Mouse (Mus musculus) heart, postnatal 4 days (tissue): ENCODE measurements at regions not wholly inside any gene's neighbourhood (a gene's known extent, or its start where the extent isn't known, plus 50 kb on each side); places are given as distances from the start of the nearest gene placed in this dataset.

Source experiments
- DNase-seq: peaks from one replicate; pipeline ENCODE4 v3.0.0; 2021

DNA sequence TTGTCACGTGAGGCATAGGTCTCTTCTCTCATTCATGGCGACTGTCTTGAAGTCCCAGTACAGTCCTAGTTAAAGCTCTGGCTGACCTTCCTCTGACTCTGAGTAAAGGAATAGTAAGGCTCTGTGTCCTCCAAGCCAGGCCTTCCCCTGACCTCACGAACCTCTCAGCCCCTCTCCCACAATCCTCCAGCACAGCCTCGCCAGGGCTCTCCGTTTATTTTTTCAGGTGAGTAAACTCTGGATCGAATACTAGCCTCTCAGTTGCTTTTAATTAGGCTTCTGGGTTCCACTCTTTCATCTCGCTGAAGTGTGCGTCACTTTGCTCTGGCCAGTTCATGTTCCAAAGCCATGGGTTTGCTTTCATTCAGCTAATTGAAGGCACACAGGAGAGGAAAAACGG is 133.8 kb downstream of the Mylk4 start:
- no peak for DNase-seq

DNA sequence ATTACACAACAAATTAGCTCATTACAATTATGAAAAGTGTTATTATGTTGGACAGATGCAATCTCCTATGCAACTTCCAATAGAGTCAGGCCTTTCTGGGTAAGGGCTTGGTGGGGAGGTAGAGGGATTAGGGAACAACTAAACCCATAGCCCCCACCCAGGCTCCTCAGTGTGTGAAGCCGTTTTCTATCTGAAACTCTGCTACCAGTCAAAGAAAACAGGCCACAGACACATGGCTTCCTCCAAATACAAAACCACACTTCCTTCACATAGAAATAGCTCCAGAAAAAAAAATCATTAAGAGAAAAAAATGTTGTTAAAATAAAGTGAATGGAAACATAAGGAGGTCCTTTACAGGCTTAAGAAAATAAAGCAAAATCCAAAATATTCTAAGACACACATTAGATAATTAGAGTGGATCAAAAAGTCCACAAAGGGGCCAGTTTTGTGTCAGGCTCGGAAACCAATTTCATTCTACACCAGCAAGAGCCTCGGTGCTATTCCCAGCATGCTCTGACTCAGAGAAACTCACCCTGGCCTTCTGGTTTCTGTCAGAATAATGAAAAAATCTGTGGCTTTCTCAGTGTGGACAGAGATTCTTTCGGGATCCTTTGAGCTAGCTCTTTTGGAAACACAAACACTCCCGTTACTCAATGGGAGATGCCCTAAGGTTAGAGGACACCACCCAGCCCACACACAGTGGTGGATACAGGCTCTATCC is 140.6 kb downstream of the Mylk4 start:
- DNase-seq = no peak

DNA sequence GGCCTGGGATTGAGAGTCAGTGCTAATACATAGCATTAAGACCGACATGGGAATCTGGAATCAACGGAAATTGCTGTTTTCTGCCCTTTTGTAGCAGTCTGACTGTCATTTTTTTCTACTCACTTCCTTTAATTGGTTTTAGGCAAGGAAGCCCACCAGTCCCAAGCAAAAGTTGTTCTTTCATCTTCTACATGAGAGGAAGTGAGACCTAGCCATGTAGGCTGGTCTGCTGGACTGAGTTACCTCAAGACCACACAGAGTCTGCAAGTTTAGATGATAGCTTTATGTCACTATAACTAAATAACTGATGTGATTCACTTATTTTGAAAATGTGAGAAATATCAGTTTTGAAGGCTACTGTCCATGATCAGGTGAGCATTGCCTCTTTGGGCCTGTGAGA is 142.8 kb downstream of the Mylk4 start:
- DNase-seq = no peak

DNA sequence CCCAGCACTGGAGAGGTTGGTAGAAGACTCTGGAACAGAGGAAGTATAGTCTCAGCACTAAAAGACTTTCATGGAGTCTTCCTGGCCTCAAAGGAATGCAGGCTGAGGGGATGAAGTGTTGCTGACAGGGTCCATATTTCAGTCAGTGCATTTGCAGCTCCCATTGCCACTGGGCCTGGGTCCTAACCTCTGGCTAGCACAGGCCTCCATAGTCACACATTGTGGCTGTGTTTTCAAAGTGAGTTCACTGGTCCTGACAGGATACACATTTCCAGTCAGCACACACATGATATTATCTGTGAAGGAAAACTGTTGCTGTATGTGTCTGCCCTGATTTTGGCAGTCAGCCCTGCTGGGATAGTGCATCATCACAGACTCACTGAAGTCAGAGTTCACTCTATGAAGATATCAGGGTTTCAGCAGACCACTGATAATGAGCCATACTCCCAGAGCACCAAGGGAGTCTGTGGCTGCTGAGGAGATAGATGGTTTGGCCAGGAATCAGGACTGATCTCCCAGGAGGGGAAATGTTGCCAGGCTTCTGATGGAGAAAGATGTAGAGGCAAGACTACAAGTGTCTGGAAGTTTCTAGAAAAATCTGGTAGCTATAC is 153.5 kb downstream of the Mylk4 start:
- DNase-seq = peak; percentile 32

DNA sequence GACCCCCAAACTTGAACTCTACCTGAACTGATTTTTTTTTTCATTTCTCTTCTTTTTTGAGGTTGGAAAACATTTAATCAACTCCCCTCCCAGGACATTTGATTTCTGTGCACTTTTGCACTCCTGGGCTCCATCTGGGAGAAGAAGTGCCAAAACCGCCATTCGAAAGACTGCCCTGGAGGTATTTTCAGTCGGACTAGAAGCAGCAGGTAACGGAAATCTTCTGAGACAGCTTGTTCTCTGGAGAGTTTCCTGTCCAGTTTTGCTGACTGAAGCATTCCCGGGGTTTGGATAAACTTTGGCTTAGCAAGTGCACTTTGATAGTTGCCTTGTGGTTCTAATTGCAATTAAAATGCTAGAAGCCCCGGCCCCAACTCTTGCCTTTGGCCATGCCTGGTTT is 169.8 kb downstream of the Mylk4 start:
- DNase-seq = no peak

DNA sequence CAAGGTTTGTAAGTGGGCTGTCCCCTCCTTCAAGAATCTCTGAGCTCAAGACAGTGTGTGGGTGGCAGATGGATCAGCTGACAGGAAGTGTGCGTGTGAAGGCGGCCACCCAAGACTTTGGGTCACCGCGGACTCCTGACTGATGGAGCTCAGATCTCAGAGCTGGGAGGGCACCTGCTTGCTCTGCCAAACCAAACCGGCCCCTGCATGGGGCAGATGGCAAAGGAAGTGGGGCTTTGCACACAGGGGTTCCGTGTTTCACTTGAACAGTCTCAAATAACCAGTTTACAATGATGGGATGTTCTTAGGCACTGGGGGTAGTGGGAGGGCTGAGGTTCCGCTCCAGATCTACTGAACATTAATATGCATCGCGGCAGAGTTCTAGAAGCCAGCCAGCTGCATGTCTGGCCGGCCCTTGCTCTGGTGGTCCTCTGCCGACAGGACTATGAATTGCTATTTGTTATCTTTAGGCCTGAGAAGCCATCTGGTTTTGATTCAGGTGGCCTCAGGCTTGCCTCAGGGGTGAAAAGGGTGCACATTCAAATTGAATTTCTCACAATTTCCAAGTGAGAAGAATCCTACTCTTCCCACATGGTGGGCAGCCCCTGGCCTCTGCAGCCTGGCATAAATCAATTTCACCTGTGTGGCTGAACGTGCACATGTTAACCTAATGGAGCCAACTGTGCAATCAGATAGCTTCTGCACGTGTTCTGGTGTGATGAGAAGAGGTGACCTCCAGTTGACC is 172.0 kb downstream of the Mylk4 start:
- peak; percentile 35 for DNase-seq

DNA sequence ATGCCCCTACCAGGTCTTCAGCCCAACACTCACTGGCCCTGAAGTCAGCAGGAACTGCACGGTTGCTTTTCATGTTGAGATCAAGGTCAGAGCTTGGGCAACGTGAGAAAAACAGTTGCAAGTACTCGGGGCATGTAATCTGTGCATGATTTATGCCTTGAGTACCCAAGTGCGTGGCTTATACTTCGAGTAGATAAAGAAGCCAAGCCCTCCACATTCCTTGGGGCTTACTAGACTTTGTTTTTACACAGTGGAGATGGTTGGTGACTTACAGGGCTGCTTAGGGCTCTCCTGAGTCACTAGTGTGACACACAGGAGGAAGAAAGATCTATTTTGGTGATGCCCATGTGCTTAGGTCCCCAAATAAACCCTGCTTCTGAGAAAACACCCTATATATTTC is 172.8 kb downstream of the Mylk4 start:
- no peak for DNase-seq

DNA sequence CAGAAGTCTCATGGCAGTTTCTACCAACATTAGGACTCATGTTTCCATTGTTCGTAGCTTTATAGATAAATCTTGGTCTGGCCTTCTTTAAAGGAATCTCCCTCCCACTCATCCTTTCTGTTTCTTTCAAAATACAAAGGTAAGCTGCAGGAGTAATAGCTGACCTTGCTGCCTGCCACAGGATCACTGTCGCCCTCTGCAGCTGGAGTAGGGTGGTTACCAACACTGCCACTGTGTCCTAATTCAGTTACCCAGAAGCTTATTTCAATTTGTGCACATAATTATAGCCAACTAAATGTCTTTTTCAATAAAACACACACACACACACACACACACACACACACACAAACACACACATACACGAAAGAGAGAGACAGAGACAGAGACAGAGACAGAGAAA is 175.3 kb downstream of the Mylk4 start:
- DNase-seq = no peak

DNA sequence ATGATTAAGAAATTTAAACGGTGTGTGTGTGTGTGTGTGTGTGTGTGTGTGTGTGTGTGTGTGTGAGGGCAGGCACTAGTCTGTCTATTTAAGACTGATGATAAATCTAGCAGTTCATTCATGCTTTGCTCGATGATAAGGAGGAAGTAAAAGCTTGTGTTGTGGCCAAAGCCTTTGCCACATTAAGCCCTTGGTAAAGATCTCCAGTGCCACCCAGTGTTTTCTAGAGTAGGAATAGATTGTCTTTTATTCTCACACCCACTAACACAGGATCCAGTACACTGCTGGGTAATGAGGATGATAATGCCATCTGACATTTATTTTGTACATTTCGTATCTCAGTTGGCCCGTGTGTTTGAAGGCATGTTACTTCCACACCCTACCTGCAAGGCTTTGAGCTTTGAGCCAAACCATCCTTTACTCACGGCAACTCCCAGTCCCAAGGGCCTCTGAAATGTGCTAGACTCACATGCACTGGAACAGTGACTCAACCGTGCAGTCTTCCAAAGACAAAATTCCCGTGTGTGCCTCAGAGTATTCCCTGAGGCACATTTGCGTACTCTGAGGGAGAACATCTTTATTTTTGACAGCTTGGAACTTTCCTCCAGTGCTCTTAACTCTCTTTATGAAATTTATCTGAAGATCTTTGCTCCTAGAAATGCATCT is 179.7 kb downstream of the Mylk4 start:
- no peak for DNase-seq

DNA sequence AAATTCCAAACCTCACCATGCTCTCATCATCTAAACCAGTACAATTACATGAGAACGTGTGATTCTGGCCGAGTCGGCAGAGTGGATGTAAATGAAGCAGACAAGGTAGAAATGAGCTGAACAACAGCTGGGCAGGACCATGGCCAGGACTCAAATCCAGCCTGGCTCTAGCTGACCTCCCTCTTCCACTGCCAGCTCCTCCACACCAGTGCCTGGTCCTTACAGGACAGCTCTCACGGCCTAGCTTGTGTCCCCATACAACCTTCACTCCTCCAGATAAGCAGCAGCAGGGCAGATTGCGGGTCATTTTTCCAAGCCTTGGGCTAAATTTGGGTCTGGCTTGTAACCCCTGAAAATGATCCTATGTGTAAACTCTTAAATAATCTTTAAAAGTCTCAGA is 182.4 kb downstream of the Mylk4 start:
- peak; percentile 14 for DNase-seq

DNA sequence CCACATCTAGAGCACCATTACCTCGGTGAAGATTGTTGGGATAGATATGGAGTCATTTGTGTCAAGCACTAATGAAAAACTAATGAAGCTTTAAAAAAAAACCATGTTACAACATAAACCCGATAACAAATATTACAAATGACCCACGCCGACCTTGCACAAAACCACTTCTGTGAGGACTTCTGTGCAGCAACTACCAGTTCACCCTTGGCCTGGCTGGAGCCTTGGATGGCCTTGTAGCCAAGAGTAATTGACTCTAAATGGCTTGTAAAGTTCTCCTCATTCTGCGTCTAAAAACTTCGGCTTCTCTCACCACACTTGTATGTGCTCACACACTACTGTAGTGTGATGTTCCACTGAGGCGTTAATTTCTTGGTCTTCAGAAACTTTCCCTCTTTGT is 190.1 kb downstream of the Mylk4 start:
- no peak for DNase-seq

DNA sequence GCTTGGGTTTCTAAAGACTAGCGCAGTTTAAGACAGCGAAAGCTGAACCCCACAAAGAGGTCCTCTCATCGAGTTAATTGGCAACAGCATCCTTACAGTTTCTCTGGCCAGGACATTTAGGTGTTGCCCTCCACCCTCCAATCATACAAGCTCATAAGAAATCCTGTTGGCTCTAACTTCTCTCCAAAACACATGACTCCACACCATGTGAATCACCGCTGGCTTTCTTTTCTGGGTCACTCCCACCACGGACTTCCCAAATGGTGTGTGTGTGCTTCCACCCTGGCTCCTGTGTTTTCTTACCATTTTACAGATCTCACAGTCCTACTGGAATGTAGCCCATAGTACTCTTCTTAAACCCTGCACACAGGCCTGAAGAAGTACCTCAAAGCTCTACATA is 190.6 kb downstream of the Mylk4 start:
- DNase-seq = no peak

DNA sequence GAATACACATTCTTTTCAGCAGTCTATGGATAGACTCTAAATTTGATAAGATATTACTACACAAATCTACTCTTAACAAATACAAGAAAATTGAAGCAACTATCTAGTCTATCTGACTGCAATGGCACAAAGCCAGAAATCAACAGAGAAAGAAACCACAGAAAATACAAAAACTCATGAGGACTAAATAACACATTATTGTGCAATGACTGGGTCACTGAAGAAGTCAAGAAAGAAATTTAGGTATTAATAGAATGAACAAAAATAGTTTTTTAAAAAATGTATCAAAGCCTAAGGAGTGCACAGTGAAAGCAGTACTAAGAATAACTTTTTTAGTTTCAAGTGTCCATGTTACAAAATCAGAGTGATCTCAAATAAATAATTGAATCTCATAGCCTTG is 202.2 kb downstream of the Mylk4 start:
- no peak for DNase-seq

DNA sequence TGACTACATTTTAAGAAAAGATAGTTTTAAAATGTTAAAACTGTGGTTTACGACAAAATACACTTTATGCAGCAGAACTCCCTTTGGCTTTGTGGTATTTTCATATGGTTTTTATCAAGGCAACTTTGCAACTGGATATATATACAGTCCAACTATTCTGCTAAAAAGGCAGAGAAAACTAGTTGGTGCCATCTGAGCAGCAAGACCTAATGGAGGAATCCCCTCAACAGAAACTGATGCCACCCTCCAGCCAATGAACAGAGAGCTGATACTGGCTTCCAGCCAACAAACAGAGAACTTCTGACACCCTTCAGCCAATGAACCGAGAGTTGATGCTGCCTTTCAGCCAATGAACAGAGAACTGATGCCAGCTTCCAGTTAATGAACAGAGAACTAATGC is 215.9 kb downstream of the Mylk4 start:
- no peak for DNase-seq

DNA sequence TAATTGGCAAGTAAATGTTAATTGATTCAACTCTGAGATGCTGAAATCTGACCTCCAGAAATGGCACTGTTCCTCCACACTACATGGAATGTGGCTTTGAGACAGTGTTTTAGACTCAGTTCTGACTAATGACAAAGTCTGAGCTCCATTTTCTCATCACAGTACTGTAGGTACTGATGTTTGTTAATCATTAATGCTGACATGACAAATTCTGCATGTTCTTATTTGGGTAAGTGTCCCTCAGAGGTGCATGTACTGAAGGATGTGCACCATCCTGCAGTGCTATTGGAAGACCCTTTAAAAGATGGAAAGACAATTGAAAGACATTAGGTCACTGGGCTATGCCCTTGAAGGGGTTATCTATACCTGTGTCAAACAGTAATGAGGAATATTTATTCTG is 222.1 kb upstream of the Gmds start:
- DNase-seq = no peak

DNA sequence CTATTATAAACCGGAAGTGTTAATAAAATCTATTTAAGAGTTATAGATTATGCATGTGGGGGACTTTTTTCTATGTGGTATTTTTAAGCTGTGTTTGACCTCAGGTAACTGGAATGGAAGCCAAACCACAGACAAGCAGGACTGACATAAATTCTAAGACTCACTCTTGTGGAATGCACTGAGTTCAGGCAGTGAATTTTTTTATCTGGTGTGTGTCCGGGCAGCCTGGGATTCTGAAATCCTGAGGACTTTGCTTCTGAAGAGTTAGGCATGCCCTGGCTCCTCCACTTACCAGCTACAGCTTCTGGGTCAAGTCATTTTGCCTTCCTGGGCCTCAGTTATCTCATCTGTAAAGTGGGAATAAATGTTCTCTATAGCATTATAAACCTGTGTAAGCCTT is 217.9 kb upstream of the Gmds start:
- DNase-seq = no peak

DNA sequence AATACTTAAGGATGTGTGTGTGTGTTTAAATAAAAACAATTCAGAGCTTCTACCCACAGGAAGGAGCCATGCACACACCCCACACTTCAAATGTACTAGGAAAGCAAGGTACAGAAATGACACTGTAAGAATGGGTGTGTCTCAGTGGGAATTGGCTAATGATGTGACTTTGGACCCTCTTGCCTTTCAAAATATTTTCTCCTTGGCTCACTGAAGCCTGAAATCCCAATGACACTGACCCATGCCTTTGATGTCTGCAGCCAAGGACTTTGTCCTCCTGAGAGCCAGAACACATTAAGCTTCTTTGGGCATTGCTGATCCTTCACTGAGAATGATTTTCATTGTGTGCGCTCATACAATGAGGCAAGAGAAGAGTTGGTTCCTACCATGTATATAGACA is 216.5 kb upstream of the Gmds start:
- DNase-seq = no peak

DNA sequence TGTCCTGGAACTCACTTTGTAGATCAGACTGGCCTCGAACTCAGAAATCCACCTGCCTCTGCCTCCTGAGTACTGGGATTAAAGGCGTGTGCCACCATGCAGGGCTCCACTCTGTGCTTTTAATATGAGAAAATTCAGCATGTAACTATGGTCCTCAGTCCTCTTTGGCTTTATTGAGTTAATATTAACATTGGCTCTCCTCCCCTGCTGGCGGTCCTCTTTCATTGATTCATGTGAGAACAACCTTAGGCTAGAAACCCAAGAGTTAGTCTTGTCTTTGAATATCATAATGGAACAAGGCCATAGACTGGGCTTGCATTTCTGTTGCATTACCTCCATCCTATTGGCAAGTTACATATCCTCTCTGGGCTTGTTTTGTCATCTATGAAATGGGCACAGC is 216.1 kb upstream of the Gmds start:
- DNase-seq = no peak

DNA sequence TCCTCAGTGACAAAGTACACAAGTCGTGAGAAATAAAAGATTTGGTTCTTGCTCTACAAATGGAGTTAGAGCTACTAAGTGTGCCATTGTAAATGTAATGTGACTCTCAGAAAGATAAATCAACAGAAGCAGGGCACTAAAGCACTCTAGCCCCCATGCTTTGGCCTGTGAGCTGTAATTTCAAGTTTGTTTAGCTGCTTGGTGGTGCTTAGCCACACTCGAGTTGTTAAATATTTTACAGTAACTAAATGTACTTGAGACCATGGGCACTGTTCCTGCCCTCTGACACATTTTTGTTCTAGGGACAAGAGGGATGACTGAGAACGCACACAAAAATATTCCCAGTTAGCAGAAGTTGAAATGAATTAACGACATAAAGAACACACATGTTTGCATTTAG is 214.6 kb upstream of the Gmds start:
- no peak for DNase-seq

DNA sequence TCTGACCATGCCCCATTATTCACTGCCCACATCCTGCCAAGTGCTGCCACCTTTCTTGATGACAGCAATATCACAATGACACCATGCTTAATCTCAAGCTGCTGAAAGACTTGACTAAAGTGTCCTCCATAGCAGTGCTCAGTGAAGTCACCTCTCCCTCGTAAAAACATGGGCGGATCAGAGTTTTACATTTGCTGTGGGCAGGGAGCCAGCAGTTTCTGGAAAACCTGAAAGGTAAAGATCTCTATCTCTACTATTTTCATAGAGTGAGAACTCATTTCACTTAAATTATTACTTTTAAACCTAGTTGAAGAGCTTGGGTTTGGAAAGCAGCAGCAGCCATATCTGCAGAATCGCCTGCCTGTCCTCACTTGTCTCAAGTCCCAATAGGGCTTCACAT is 211.6 kb upstream of the Gmds start:
- no peak for DNase-seq

DNA sequence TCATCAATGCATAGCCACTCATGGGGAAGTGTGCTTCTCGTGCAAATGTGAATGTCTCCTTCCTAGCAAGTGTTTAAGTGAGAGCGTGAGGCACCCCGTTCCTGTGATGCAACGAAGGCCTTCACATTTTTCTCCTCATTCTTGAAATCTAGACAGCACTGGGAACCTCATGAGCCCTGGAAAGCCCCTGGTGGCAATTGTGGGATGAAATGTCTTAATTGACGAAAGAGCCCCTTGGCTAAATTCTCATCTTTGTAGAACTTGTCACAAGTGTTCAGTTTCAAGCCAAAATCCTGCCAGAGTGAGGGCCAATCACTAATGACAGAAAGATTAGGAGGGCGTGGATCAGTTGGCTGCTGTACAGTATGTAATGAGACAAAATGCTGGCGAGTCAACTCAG is 208.6 kb upstream of the Gmds start:
- no peak for DNase-seq

DNA sequence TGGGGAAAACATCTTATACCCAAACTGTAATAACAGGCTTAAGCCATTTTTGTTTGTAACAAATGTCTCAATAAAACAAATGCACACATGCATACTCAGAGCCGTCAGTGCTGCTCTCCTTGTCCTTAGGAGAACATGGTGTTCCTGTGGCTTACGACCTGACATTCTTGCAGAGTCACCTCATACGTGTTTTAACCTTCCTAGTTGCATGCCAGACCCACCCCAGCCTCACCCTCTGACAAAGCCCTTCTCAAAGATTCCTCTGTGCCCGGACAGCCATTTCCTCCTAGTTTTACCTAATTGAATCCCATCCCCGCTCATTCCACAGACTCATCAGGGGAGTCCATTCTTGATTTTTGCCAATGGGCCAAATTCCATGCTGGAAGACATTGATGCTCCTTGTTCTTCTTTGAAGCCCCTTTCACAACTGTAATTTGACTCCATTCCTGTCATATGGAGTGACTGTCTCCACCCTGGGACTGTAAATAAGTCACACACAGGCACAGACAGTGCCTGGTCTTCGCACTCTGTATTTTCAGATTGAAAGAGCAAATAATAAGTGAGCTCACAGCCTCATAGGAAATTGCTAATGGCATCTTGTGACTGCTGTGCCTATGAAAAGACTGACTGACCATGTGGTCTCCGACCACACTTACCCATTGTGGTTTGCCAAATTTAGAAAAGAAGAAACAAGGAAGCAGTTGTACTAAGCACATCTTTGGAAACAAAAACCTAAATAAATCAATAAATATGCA is 206.6 kb upstream of the Gmds start:
- no peak for DNase-seq

DNA sequence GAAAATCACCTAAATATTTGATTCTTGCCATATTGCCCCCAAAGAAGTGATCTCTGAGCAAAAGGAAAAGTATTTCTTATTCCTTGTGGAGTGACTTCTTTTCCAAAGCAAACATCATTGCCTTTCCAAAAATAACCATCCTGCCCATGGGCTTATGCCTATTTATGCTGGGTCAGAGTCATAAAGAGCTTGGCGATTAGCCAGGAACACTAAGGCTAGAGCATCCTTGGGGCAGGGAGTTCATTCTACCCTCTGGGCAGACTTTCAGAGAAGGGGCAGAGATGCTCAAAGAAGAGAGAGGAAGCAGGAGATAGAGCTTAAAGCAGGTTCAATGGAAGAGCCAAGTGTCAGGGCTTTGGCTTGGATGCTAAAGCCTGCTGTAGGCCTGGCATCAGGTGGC is 203.1 kb upstream of the Gmds start:
- no peak for DNase-seq
